Mouse (Mus musculus) brain, adult 10 weeks (tissue): ENCODE results near the gene Tarsl2. TPM values are rescaled to one million over a fixed set of nuclear protein-coding genes. Genes with fewer than 3 reads are reported as not detected.

Source experiments
- polyA plus RNA-seq: library from polyadenylated mRNA; stranded (reverse); fragments of 350-450 nt; fragmentation: Illumina TruSeq; extraction: RNeasy Lipid Tissue Mini Kit (QIAGEN cat#74804); gene quantifications from one replicate; pipeline ENCODE4 v1.2.3, GENCODE M21; 2015; ENCODE audit warnings: low read depth, low replicate concordance

Gene Tarsl2
- 32.1 TPM for polyA plus RNA-seq

GRCm38 (mm10) chr7:65644643-65645351, at the start of gene Tarsl2:
Gene Tarsl2, plus strand, starts transcription at chr7:65644898.

GRCm38 (mm10) chr7:65690869-65691268, 46.2 kb downstream of the Tarsl2 start, which contains the start of gene Tm2d3:
Gene Tm2d3, plus strand, starts transcription at chr7:65691169.

Other genes with a start within 250 kb of the Tarsl2 start
- gene Tjp1, start 117.1 kb upstream of the Tarsl2 start, polyA plus RNA-seq = 65.6 TPM
- gene Tm2d3, start 46.3 kb downstream of the Tarsl2 start, polyA plus RNA-seq = 107 TPM
- gene Pcsk6, start 216.8 kb downstream of the Tarsl2 start, polyA plus RNA-seq = 12.0 TPM